Mouse (Mus musculus): ENCODE results near the gene Cldn15.
"Not testable (repeated sequence)": the region's sequence is repeated elsewhere in the genome, so short reads cannot be mapped to it uniquely, and the experiment has no call there.

Gene Cldn15

DNA sequence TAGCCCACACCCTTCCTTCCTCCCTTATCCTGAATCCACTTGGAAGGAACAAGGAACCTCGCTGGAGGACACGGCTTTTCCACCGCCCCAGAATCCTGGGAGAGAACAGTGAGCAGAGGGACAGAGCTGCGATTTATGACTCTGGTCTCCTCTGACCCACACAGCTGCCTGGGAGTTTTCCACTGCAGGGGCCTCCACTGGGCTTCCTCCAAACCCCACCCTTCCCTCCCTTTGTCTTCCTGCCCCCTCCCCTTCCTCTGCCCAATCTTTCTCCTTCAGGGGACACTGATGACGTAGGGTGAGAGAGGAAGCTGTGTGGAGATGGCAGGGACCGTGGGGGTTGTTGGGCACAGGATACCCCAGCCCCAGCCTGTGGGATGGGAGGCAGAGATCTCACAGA is at the start of gene Cldn15:
Gene Cldn15 (plus strand): TSS at position 286 of the 400 bp plus-strand sequence.
- DNase-seq (ENCODE audit: low spot score in 2 of 2): no peak

DNA sequence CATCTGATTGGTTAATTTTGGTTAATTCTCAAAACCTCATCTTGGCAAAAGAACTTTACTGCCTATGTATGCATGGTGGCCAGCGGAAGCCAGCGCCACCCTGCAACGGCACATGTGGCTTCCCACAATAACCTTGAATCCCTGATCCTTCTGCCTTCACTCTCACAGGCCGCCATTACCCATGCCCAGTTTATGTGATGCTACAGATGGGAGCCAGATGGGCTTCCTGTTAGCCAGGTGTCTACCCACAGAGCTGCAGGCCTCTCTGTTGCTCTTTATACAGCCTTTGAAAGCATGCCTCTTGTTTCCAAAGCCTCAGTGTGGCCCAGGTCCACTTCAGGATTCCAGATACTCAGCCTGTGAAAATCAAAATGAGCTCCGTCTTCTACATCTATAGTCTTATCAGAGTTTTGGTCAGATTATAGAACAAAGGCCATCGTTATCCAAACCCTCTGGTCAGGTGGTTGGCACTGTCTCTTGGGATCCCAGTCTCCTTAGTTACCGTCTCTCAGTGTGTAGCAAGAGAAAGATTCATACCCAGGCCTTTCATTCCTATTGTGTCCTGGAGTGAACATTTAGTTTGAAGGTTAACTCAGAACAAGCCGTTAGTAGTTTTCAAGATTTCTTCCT is 48.7 kb upstream of the Cldn15 start:
- no peak for DNase-seq (ENCODE audit: low spot score in 2 of 2)

GRCm38 (mm10) chr5:136918655-136919472 is 47.6 kb upstream of the Cldn15 start:
- peak; percentile 61 to 80 for DNase-seq (ENCODE audit: low spot score in 2 of 2)

DNA sequence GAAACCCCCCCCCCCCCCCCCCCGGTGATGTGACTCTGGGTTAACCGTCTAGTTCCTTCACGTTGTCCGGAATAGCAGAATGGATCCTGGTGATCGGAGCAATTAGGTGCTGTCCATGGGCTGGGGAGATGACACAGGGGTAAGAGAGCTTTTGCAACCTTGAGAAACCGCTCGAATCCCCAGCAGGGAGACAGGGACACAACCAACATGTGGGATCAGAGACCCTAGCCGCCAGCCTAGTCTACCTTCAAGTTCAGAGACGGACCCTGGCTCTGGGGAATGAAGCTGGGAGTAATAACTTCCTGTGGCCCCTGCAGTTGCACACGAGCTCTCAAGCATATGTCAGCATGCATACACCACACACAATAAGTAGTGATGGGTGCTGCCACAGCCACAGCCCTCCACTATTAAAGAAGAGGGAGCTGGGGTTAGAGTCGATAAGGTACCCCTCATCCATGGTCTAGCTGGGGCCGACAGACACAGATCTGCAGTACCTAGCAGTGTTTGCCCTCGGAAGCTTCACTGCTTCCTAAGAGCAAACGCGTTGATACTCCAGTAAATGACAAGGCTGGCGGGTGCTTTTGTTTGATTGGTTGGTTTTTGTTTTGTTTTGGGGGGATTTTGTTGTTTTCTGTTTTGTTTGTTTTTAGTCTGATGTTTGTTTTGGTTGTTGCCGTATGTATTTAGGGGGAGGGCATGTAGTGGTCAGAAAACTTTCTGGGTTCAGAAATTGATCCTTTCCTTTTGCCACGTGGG is 46.7 kb upstream of the Cldn15 start:
- DNase-seq (ENCODE audit: low spot score in 2 of 2): peak in 1 of 2 experiments; percentile 67

- no peak for DNase-seq (ENCODE audit: low spot score in 2 of 2)
Observed at GRCm38 (mm10) chr5:136922830-136923229, 43.6 kb upstream of the Cldn15 start.

DNA sequence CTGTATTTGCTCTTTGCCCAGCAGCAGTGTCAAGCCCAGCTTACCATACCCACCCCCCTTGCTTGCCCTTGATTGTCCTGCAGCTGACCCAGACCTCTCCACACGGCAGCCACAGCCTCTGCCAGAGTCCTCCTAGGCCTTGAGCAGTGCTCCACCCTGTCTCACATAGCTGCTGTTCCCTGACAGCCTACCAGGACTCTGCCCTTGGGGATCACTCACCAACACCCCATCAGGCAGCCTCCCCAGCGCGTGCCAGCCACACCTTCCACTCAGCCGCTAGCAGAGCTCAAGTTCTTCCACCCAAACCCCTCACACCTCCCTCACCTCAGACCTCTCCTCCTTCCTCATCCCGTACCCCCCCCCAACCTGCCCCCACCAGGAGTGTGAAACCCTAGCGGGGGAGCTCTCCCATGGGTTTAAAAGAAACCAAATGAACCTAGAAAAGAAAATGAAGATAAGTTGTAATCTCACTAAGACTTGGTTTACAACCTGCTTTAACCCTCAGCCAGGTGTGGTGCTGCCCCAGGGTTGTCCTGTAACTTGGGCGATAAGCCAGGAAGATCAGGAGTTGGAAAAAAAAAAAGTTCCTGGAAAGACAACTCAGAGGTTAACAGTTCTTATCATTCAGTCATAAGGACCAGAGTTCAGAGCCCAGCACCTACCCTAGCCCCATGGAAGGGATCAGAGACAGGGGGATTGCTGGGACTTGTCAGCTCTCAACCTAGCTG is 42.5 kb upstream of the Cldn15 start:
- DNase-seq (ENCODE audit: low spot score in 2 of 2): no peak

DNA sequence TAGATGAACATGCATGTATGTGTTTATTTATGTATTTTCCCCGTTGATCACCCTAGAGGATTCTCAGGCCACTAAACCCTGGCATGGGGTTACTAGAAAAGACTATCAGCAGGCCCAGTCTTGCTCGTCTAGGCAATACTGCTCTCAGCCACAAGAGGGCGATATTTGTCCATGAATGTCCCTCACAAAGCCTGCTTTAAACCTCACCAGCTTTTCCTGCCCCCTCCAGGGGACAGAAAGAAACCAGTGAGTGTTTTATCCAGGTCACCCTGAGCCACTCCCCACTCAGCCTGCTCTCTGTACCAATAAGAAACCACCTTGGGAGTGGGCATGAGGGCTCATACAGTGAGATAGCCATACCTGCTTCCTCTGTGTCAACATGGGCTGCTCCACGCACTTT is 37.3 kb upstream of the Cldn15 start:
- DNase-seq (ENCODE audit: low spot score in 2 of 2): peak; percentile 78 to 92

- DNase-seq (ENCODE audit: low spot score in 2 of 2): no peak
Observed at GRCm38 (mm10) chr5:136931896-136932295, 34.5 kb upstream of the Cldn15 start.

DNA sequence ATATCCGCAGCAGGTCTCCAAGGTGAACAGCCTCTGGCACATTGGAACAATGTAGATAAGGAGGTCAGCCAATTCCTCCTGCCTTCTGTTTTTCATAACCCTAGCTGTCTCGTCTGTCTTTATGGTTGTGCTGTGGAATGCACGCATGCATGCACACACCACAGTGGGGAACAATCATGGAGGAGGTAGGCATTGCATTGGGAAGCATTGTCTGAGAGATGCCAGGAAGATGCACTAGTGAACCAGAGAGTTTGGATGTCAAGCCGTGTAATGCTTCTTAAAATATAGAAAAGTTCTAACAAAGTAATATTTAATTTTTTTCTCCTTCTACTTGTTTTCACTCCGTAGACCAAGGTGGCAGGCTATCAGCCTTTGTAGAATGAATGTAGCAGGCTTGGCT is 33.5 kb upstream of the Cldn15 start:
- no peak for DNase-seq (ENCODE audit: low spot score in 2 of 2)

DNA sequence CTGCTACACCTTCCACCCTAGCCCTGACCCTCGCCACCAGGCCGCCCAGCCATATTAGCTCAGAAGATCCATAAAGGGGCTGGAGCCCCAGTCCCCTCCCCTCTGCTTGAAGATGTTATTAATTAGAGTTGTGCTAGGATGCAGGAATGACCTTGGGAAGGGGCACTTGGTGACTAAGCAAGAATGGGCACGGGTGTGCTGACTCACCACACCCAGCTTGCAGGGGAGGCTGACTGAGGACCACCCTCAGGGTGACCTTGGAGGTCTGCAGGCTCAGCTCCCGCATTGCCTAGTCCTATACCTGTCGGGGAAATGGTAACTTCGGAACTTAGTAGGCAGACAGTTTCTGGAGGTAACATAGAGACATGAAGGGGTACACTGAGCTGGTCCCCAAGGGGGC is 32.5 kb upstream of the Cldn15 start:
- DNase-seq (ENCODE audit: low spot score in 2 of 2): no peak

- no peak for DNase-seq (ENCODE audit: low spot score in 2 of 2)
Observed at GRCm38 (mm10) chr5:136935905-136936695, 30.3 kb upstream of the Cldn15 start.

DNA sequence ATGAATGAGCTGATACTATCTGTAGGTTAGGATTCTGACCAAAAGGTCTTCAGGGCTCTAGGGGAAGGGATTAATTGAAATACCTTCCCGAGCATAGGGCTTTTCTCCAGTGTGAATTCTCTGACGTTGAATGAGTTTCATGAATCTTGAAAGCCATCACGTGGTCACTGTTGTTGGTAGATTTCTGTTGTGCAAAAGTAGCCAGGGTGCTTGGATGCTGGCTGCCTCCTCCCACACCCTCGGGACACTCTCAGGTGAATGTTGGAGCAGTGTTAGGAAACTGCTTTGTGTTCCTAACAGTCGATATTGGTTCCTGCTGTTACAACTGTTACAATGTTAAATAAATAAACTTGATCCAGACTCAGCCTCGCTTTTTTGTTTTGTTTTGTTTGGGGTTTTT is 29.7 kb upstream of the Cldn15 start:
- no peak for DNase-seq (ENCODE audit: low spot score in 2 of 2)

DNA sequence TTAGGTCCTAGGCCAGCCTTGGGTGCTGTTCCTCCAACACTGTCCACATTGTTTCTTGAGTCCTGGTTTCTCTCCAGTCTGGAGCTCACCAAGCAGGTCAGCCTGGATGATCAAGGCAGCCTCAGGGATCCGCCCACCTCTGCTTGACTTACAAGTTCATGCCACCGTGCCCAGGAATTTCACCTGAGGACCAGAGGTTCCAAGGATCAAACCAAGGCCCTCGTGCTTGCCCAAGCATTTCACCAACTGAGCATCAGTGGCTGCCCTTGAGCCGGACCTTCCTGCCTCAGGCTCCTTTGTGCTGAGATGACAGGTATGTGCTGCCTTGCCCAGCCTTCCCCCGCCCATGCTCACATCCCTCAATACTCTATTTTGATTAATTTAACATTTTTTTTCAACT is 28.8 kb upstream of the Cldn15 start:
- no peak for DNase-seq (ENCODE audit: low spot score in 2 of 2)

DNA sequence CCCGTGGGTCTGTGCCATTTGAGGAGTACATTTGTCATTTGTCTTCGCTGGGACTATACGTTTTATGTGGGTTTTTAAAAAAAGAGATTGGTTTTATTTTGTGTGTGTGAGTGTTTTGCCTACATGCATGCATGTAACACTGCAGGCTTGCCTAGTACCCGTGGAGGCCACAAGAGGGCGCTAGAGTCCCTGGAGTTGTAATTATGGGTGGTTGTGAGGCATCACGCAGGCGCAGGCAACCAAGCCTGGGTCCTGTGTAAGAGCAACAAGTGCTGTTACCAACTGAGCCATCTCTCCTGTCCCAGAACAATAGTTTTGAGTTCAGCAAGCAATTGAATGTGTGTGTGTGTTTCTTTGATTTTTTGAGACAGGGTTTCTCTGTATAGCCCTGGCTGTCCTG is 27.1 kb upstream of the Cldn15 start:
- peak in 1 of 2 experiments; percentile 74 for DNase-seq (ENCODE audit: low spot score in 2 of 2)

DNA sequence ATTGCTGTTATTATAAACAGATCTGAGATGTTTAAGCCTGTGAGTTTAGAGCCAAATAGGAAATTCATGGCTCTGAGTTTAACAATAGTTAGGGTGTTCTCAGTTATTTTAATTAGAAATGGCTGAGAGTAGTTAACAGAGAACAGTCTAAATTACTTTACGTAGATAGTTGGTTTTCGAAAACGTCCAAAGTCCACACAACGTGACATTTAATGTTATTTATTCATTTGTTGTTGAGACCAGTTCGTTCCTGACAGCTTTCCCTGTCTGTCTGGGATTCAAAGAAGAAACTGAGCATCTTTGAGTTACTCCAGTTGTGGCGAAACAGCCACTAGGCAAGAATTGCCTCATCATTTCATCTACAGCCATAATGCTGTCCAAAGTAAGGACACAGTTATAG is 26.4 kb upstream of the Cldn15 start:
- DNase-seq (ENCODE audit: low spot score in 2 of 2): not testable (repeated sequence)

DNA sequence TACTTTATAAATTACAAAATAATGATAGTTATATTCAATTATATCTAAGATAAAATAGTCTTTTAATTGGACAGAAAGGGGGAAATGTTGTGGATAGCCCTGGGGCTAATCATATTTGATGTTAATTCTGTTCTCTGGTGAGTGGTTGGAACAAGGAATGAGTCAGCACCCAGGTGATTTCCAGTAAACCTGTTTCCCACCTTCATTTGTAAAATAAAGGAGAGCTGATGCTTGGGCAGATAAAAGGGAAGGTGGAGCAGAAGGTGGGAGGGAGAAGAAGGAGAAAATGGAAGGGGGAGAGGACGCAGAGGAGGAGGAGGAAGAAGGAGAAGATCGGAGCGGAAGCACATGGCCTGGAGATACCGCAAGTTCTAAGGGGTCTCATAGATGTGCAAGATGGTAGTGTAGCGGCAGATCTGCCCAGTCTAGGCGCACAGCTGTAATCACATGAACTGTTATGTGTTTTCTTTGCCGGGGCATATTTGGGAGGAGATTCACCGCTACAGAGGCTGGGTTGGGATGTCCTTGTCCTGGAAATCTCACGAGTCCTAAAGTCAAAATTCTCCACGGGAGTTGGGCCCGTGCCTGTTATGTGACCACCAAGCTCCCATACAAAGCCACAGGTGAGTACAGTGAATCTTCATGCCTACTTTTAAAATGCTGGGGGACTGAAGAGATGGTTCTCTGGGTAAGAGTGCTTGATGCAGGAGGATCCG is 25.4 kb upstream of the Cldn15 start:
- DNase-seq (ENCODE audit: low spot score in 2 of 2): no peak

DNA sequence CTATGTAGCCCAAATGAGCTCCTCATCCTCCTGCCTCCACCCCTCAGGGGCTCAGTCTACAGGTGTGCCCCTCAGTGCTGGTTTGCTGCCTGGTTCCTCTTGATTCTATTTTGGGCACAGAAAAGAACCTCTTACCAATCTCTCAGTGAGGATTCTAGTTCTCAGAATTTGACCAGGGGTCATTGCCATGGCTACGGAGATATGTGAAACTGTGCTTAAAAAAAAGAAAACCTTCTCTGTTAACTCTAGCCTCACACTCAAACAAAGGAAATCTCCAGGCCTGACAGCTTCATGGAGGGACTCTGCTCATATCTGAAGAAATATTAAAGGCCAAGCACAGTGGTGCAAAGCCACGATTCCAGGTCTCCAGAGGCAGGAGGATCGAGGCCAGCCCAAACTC is 23.6 kb upstream of the Cldn15 start:
- DNase-seq (ENCODE audit: low spot score in 2 of 2): no peak

DNA sequence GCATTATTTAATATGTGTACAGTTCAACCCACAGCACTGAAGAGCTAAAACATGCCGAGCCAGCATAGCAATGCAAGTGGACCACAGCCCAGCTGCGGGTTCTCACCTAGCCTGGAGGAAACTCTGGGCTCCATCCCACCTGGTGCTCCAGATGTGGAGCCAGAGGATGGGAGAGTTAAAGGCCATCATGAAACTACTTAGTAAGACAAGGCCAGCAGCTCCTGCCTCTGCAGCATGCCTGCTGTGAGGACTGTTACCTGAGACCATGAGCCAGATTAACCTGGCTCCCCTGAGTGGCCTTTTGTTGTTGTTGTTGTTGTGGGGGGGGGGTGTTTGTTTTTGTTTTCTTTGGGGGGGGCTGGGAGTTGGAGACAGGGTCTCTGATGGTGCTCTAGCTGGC is 23.0 kb upstream of the Cldn15 start:
- no peak for DNase-seq (ENCODE audit: low spot score in 2 of 2)

DNA sequence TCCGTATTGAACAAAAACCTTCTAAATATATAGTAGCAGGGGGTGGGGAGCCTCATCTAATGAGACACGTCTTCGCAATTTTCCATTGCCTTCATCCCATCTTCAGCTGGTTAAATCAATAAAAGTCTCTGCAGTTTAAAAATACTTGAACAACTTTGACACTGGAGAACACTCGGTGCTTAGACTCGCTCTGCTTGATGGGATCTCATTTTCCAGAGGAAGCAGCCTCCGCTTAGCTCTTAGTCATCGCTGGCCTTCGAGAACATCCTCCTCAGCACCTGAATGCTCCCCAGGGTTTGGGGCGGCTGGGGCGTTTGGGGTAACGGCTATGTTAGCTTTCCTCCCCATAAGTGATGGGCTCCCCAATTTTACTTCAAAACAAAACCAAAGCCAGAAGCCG is 21.3 kb upstream of the Cldn15 start:
- DNase-seq (ENCODE audit: low spot score in 2 of 2): no peak

GRCm38 (mm10) chr5:136947874-136948273 is 18.5 kb upstream of the Cldn15 start:
- DNase-seq (ENCODE audit: low spot score in 2 of 2): no peak

Data from spleen, postnatal 4 days (tissue).